25 mouse cellular contexts compared by ENCODE assay signal in the genomic region with DNA sequence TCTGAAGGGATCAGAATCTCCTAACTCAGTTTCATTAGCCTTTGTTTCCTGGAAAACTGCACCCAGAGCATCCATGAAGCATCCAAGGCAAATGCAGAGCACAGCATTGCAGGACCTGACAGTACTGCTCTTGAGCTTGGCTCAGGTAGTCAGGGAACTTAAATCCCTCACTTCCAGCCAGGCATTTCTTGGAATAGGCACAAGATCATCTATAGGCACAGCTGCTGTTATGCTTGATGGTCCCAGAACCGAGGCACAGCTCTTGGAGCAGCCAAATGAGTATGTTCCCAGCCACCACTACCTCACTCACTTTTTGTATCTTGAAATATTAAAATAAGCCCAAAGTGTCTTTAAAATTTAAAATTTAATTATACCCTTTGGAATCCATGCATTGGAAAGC. TPM values are rescaled to one million over a fixed set of nuclear protein-coding genes. Genes with fewer than 3 reads are reported as not detected.
A peak's percentile ranks its signal among the peaks of the same experiment; 100 is the strongest.
DNase-seq lines count a peak whose midpoint lies in the region; ATAC-seq and TF ChIP-seq lines count a peak whose summit lies in the region.
"Had no signal": no experiment of that assay in that cellular context is flagged by ENCODE, and none has a peak within 500 bp of the region (broad histone marks: within the 10 kb centered on the region; RNA-seq: fewer than 3 reads in every experiment).

No protein-coding gene starts in this region.

- no peak overlapping the region for H3K4me2 ChIP-seq in forebrain, embryonic 14.5 days (ENCODE audit: low read length)
- no peak overlapping the region for H3K4me2 ChIP-seq in forebrain, embryonic 11.5 days (ENCODE audit: low read depth, low read length, severe bottlenecking)
- H3K4me2 ChIP-seq in forebrain, embryonic 16.5 days (ENCODE audit: low read length): no peak overlapping the region
- no peak overlapping the region for H3K4me2 ChIP-seq in forebrain, embryonic 12.5 days
- H3K4me2 ChIP-seq: embryonic facial prominence, embryonic 13.5 days; embryonic facial prominence, embryonic 15.5 days had no signal

- no peak for TF ChIP-seq CTCF in brain, embryonic 14.5 days (IDR thresholded peaks at IDR 0.05; ENCODE audit: borderline replicate concordance, extremely low read depth, insufficient read depth, insufficient read length)

- peak; percentile 41 for DNase-seq in forebrain, embryonic 14.5 days (ENCODE audit: low spot score)
- DNase-seq in forebrain, embryonic 11.5 days (ENCODE audit: low spot score): no peak
- no peak for DNase-seq in frontal cortex, postnatal 14 days (ENCODE audit: low spot score in 2 of 2)
- peak; percentile 62 for DNase-seq in brain, embryonic 14.5 days (ENCODE audit: low read depth)
- no peak for DNase-seq in embryo, embryonic 9.5 days (ENCODE audit: extremely low spot score)
- DNase-seq: adrenal gland, adult 8-10 months; adrenal gland, postnatal 14 days; adrenal gland, postnatal 36 days; B cell, adult 2 months; cerebellum, adult 11-12 months; cerebellum, adult 2 months; cerebellum, adult 9-10 months; cerebellum, postnatal 10 days; cerebellum, postnatal 25 days; gastrocnemius, adult 2 months; gastrocnemius, postnatal 14 days had no signal

- ATAC-seq in forebrain, embryonic 14.5 days: no peak
- no peak for ATAC-seq in forebrain, embryonic 11.5 days (replicated peaks; ENCODE audit: low FRiP score)
- 0 out of 2 replicates have a peak, but pooled peaks have one; percentile 28 for ATAC-seq in forebrain, embryonic 16.5 days
- ATAC-seq in forebrain, embryonic 12.5 days (ENCODE audit: low FRiP score): no peak
- peak; percentile 52; the same call in 1 of the 2 replicates for ATAC-seq in frontal cortex, adult (ENCODE audit: low TSS enrichment)
- ATAC-seq: CD4-positive, CD25-positive, alpha-beta regulatory T cell, adult 4 months had no signal

- no peak overlapping the region for H3K27ac ChIP-seq in forebrain, embryonic 14.5 days (ENCODE audit: low read depth, low read length)
- no peak overlapping the region for H3K27ac ChIP-seq in forebrain, embryonic 11.5 days (ENCODE audit: low read depth, low read length)
- H3K27ac ChIP-seq in forebrain, embryonic 16.5 days (ENCODE audit: low read length): peak overlapping the region; percentile 15; the same call in 1 of the 2 replicates
- no peak overlapping the region for H3K27ac ChIP-seq in forebrain, embryonic 12.5 days
- H3K27ac ChIP-seq: embryonic facial prominence, embryonic 13.5 days; embryonic facial prominence, embryonic 15.5 days; gastrocnemius, adult 2 months had no signal

- WGBS in forebrain, embryonic 14.5 days: 65% methylated on average over 1 of the region's 1 CpGs
- WGBS in forebrain, embryonic 11.5 days: 72% methylated on average over 1 of the region's 1 CpGs
- 48% methylated on average over 1 of the region's 1 CpGs for WGBS in forebrain, embryonic 16.5 days
- 79% methylated on average over 1 of the region's 1 CpGs for WGBS in forebrain, embryonic 12.5 days

- no peaks in the 10 kb centered on the region for H3K9me3 ChIP-seq in forebrain, embryonic 14.5 days (replicated peaks; ENCODE audit: control insufficient read depth, low read length)
- H3K9me3 ChIP-seq in forebrain, embryonic 11.5 days (ENCODE audit: control insufficient read depth, low read length): no peaks in the 10 kb centered on the region
- H3K9me3 ChIP-seq in forebrain, embryonic 16.5 days (ENCODE audit: control insufficient read depth, low read length): no peaks in the 10 kb centered on the region
- no peaks in the 10 kb centered on the region for H3K9me3 ChIP-seq in forebrain, embryonic 12.5 days
- H3K9me3 ChIP-seq: embryonic facial prominence, embryonic 13.5 days; embryonic facial prominence, embryonic 15.5 days; G1E had no signal

- H3K4me3 ChIP-seq in forebrain, embryonic 14.5 days (ENCODE audit: low read depth, low read length): no peak overlapping the region
- no peak overlapping the region for H3K4me3 ChIP-seq in forebrain, embryonic 11.5 days (ENCODE audit: low read depth, low read length)
- H3K4me3 ChIP-seq in forebrain, embryonic 16.5 days (replicated peaks; ENCODE audit: low read length): no peak overlapping the region
- H3K4me3 ChIP-seq in forebrain, embryonic 12.5 days (replicated peaks): no peak overlapping the region
- H3K4me3 ChIP-seq: embryonic facial prominence, embryonic 13.5 days; embryonic facial prominence, embryonic 15.5 days; erythroblast, embryonic 14.5 days; gastrocnemius, adult 2 months had no signal

- no peaks in the 10 kb centered on the region for H3K4me1 ChIP-seq in forebrain, embryonic 14.5 days (ENCODE audit: control insufficient read depth, insufficient read depth, low read length)
- H3K4me1 ChIP-seq in forebrain, embryonic 11.5 days (replicated peaks; ENCODE audit: control insufficient read depth, insufficient read depth, low read length): no peaks in the 10 kb centered on the region
- no peaks in the 10 kb centered on the region for H3K4me1 ChIP-seq in forebrain, embryonic 16.5 days (replicated peaks; ENCODE audit: control insufficient read depth, insufficient read depth, low read length)
- H3K4me1 ChIP-seq in forebrain, embryonic 12.5 days: no peaks in the 10 kb centered on the region
- H3K4me1 ChIP-seq: embryonic facial prominence, embryonic 13.5 days; embryonic facial prominence, embryonic 15.5 days had no signal

- H3K36me3 ChIP-seq in forebrain, embryonic 14.5 days (ENCODE audit: control insufficient read depth, insufficient read depth, low read length): no peaks in the 10 kb centered on the region
- H3K36me3 ChIP-seq in forebrain, embryonic 11.5 days (ENCODE audit: control insufficient read depth, insufficient read depth, low read length): no peaks in the 10 kb centered on the region
- no peaks in the 10 kb centered on the region for H3K36me3 ChIP-seq in forebrain, embryonic 16.5 days (ENCODE audit: control insufficient read depth, insufficient read depth)
- H3K36me3 ChIP-seq in forebrain, embryonic 12.5 days (replicated peaks): no peaks in the 10 kb centered on the region
- H3K36me3 ChIP-seq: embryonic facial prominence, embryonic 13.5 days; embryonic facial prominence, embryonic 15.5 days; G1E had no signal

- no peak for TF ChIP-seq POLR2A in brain, embryonic 14.5 days (IDR thresholded peaks at IDR 0.05; ENCODE audit: borderline replicate concordance, extremely low read depth, insufficient read depth, insufficient read length, poor library complexity, severe bottlenecking)

- no peaks in the 10 kb centered on the region for H3K27me3 ChIP-seq in forebrain, embryonic 14.5 days (replicated peaks; ENCODE audit: control insufficient read depth, insufficient read depth, low read length)
- H3K27me3 ChIP-seq in forebrain, embryonic 11.5 days (ENCODE audit: control insufficient read depth, insufficient read depth, low read length): no peaks in the 10 kb centered on the region
- H3K27me3 ChIP-seq in forebrain, embryonic 16.5 days (replicated peaks; ENCODE audit: control insufficient read depth, insufficient read depth, low read length): no peaks in the 10 kb centered on the region
- no peaks in the 10 kb centered on the region for H3K27me3 ChIP-seq in forebrain, embryonic 12.5 days
- H3K27me3 ChIP-seq: CH12.LX; embryonic facial prominence, embryonic 13.5 days; embryonic facial prominence, embryonic 15.5 days had no signal

- no peak overlapping the region for H3K9ac ChIP-seq in forebrain, embryonic 14.5 days (ENCODE audit: low read length)
- H3K9ac ChIP-seq in forebrain, embryonic 11.5 days (ENCODE audit: low read length): no peak overlapping the region
- no peak overlapping the region for H3K9ac ChIP-seq in forebrain, embryonic 16.5 days (replicated peaks; ENCODE audit: low read depth, low read length)
- no peak overlapping the region for H3K9ac ChIP-seq in forebrain, embryonic 12.5 days
- H3K9ac ChIP-seq: embryonic facial prominence, embryonic 13.5 days; embryonic facial prominence, embryonic 15.5 days had no signal

RNA-seq across cellular contexts. Expression of a gene that starts 19.3 kb away (rescaled TPM):
- 14.6 and 14.9 TPM in 2 replicates for polyA plus RNA-seq in forebrain, embryonic 14.5 days (2014; fragmentation: Nextera tagmentation; extraction: Ambion mirVana)
- 6.1 and 7.3 TPM in 2 replicates for polyA plus RNA-seq in forebrain, embryonic 11.5 days (2014; fragmentation: Nextera tagmentation; extraction: Ambion mirVana)
- polyA plus RNA-seq in forebrain, embryonic 16.5 days (2015; fragmentation: Nextera tagmentation; extraction: Ambion mirVana): 26.1 and 26.4 TPM in 2 replicates
- polyA plus RNA-seq in forebrain, embryonic 12.5 days (2016; fragmentation: Nextera tagmentation; extraction: Ambion mirVana): 9.2 and 10.6 TPM in 2 replicates
- polyA plus RNA-seq in brain, embryonic 14.5 days (2012; rRNA removed): 11.1 and 11.8 TPM in 2 replicates
- polyA plus RNA-seq: CD4-positive, CD25-positive, alpha-beta regulatory T cell, adult 4 months; erythroblast, embryonic 14.5 days; G1E had no signal

Comparison
In these comparisons a context has a peak if more than half of its experiments do, and no peak if none do; other contexts are left out.
1. ATAC-seq: peak in forebrain, embryonic 16.5 days (single experiment) and frontal cortex, adult (single experiment); none in forebrain, embryonic 14.5 days (single experiment), forebrain, embryonic 11.5 days (single experiment) and forebrain, embryonic 12.5 days (single experiment).
2. DNase-seq: peak in forebrain, embryonic 14.5 days (single experiment) and brain, embryonic 14.5 days (single experiment); none in forebrain, embryonic 11.5 days (single experiment), frontal cortex, postnatal 14 days (0 of 2) and embryo, embryonic 9.5 days (single experiment).